Mouse (Mus musculus): ENCODE data around the gene Plcxd2.
A peak's percentile ranks its signal among the peaks of the same experiment; 100 is the strongest.

The Plcxd2 gene

DNA sequence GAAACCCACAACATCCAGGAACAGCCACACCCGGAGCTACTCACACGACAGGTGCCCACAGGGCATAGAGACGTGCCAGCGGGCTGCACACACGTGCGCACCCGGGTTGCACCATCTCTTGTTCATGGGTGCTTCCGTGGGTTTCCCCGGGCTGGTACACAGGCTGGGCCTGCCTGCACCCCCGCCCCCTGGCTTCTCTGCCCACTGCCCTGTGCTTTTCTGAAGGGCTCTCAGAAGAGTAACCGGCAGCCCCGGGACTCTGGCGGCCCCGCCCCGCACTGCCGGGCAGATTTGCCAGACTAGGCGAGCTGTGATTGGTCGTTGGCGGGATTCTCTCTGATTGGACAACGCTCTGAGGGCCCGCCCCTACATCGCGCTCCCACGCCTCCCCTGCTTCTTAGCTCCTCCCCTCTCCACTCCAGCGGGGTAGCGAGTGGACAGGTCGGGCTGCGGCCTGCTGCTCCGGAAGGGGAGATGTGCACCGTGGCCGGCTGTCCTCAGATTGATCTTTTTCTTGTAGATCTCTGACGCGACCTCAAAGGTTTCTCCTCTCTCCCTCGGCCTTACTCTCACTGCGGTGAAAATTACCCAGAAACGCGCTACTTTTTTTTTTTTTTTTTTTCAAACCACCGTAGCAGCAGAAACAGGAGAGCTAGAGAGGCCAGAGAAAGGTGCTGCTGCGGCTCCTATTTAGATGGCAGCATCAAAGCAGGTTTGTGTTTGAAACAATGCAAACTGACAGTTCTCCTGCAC lies at the start of gene Plcxd2:
Gene Plcxd2 (minus strand): TSS at position 66 of the 753 bp plus-strand sequence.
- peak; percentile 88 to 92 for DNase-seq (ENCODE audit: low spot score in 2 of 2)

DNA sequence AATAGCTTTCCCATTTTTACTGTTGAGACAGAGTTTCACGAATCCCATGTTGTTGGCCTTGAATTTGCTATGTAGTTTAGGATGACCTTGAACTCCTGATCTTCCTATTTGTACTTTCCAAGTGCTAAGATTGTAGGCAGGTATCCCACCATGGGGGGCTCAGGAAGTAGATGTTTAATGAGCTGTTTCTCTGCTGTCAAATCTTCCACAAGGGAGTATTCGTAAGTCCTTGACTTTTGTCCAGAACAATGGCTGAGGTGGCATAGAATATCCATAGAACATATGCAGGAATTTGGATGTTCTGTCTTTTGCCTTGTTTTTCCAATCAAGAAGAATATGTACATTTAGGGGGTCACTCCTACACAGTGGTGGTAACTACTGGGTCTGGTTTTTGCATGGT lies 36.9 kb upstream of the Plcxd2 start:
- DNase-seq (ENCODE audit: low spot score in 2 of 2), result no peak

DNA sequence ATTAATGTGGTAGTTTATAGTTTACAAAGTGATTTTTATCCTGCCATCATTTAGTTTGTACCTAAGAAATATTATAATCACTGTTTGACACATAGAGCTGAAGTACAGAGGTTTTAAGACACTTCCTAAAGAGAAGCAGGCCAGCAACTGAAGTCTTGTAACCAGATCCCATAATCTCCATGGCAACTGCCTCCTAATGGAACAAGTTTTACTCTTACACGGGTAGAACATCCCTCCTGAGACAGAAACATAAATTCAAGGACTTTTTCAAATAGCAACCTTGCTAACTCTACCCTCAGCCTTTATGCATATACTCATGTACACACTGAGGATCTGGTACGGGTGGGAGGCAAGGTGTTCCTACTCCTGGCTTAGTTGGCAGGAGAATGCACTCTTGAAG lies 26.2 kb upstream of the Plcxd2 start:
- DNase-seq (ENCODE audit: low spot score in 2 of 2), result no peak

DNA sequence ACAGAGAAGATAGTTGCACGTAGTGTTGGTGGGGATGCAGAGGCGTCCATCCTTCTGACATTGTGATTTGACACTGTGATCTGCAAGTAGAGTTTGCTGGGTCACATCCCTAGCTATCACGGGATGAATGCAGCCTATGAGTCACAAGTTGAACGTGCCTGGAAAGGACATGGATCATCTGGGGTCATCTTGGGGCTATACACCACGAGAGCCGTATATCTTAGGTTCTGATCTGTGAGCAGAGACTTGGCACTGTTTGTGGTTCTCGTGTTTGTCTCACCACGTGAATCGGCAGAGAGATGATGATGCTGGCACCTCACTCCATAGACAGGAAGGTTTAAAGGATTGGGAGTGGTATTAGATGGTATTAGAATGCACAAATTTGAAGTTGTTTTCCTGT lies 23.9 kb upstream of the Plcxd2 start:
- DNase-seq (ENCODE audit: low spot score in 2 of 2), result no peak

DNA sequence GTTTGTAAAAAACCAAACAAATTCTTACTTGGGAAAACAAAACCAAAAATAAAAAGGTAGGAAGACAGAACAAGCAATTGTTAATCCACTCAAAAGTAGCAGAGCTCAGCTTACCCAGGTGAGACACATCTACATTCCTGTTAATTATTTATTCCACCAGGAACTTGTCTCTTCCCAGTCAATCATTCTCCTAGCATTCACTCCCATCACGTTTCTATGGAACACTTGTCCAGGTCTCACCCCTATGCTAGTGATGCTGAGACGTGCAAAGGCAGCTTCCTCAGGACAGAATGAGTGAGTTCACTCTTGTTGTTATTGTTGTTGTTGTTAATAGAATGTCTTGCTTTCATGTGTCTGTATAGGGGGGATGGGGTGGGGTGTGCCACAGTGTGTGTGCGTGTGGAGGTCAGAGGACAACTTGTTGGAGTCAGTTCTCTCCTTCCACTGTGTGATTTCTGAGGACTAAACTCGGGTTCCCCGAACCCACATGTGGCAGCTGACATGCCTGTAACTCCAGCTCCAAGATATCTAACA lies 13.0 kb upstream of the Plcxd2 start:
- DNase-seq (ENCODE audit: low spot score in 2 of 2), result no peak

DNA sequence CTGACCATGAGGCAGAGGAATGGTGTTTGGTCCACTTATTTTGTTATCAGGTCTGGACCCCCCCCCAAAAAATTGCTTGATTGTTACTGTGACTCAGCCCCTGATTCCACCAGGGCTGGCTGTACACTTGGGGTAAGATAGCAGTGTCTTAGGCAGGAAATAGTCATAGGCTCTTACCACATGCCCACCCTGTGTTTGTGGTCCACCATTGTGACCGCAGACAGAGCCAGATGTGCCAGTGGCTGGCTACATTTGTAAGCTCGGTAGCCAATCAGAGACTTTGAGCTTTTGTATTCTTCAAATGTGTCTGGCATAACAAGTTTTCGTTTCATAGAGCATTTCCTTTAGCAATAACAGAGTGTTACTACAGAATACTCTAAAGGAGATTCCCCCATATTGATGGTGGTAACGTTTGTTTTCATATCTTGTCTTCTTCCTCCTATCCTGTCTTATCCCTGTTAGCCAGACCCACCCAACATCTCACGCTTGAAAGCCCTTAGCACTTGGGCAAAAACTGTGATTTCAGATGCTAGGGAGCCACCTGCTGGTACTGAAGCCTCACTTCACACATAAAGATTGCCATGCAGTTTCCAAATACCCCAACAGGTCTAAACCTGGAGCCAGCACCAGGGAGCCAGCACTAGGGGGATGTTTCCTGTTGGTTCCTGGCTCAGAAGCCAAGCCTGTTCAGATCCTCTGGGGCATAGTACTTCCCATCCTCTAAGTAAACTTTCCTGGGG lies 12.3 kb upstream of the Plcxd2 start:
- DNase-seq (ENCODE audit: low spot score in 2 of 2), result peak; percentile 32 to 54

DNA sequence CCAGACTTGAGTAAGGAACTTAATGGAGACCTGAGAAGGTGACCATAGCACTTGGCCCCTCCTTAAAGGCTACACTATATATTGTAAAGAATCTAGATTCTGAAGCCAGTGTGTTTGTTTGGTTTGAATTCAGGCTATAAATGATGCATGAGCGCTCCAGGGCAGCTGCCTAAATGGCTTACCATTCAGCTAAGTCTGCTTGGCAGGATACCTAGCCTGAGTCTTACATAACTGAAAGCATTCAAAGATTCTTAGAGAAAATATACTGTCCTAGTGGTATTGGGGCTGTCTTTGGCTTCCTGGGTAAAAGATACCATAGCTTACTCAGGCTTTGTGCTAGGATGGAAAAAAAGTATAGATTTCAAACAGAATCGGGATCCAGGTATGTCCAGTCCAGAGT lies 11.3 kb upstream of the Plcxd2 start:
- no peak for DNase-seq (ENCODE audit: low spot score in 2 of 2)

DNA sequence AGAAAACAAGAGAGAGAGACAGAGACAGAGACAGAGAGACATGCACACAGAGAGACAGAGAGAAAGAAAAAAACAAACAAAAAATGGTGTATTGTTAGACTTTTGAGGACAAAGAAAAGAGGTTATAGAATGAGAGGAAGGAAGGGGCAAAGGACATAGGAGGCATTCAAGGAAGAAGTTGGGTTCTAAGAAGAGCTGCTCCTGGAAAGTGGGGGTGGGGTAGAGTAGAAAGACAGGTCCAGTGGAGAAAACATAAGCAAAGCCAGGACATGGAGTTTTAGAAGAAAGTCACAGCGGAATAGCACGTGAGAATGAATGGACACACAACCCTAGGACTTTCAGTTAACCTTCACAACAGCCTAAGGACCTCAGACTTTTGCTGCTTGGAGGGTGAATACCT lies 10.4 kb upstream of the Plcxd2 start:
- no peak for DNase-seq (ENCODE audit: low spot score in 2 of 2)

DNA sequence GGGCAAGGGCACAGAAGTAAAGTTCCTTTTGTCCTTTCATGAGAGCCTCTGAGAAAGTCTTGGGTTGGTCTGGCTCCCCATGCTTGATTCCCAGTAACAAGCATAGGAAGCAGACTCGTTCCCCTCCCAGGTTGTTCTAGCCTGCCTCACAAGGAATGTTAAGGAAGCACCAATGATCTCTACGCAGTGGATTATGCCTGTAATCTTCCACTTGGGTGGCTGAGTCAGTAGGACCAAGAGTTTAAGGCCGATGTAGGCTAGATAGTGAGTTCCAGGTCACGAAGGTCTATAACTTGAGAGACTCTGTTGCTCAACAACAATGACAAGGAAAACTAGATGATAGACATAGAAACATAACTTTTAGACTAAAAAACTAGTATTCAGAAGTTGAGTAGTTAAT lies 9.8 kb upstream of the Plcxd2 start:
- DNase-seq (ENCODE audit: low spot score in 2 of 2), result no peak

DNA sequence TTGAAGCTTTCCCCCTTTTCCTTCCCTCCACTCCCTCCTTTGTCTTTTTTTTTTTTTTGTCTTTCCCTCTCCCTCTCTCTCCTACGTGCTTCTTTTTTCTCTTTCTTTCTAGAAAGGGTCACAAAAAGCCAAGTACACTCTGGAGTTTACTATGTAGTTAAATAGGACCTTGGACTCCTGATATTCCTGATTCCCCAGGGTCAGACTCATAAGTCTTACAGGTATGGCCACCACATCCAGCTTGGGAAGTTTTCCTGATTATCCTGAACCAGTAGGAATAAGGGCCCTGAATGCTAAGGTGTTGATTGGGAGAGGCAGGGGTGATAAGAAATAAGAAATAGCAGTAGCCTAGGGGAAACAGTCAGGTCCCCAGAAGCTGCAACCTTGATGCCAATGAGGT lies 9.3 kb upstream of the Plcxd2 start:
- DNase-seq (ENCODE audit: low spot score in 2 of 2), result no peak

DNA sequence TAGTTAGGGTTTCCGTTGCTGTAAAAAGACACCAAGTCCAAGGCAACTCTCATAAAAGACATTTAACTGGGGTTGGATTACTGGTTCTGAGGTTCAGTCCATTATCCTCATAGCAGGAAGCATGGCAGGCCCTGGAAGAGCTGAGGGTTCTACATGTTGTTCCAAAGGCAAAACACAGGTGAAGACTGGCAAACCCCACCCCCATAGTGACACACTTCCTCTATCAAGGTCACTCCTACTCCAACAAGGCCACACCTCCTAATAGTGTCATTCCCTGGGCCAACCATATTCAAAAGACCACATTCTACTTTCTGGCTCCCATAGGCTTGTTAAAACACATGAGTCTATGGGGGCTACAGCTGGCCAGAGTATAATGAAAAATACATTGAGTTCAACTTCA lies 1.7 kb upstream of the Plcxd2 start:
- no peak for DNase-seq (ENCODE audit: low spot score in 2 of 2)

DNA sequence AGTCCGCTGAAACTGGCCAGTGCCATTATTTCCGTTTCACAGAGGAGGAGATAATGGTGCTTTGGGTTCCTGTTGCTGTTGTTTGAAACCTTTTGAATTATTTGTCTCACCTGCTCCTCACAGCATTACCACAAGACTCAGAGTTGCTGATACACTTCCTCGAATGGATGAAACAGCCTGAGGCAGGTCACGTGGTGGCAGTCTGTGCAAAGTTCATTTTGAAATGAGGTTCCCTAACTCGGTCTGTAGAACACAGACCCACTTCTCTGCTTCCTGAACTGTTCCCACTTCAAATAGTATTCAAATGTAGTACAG lies 845 bp upstream of the Plcxd2 start:
- DNase-seq (ENCODE audit: low spot score in 2 of 2), result no peak

DNA sequence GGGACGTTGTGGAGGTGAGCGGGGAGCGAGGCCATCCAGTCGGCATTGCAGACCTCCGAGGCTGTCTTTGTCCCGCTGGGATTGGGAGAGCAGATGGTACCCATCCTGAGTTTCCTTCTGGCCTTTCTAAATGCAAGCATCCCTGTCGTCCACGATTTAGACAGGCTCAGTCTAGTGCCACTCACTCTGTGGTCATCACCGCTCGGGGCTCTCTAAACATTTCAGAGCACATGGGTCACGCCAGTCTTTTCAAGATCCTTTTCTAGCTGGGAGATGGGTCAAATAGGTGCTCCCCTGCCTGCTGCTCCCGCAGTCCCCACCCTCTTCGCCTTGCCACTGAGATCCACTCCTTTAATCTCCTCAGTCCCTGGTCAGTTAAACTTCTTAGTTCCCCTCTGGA lies 301 bp downstream of the Plcxd2 start:
- peak in 1 of 2 experiments; percentile 27 for DNase-seq (ENCODE audit: low spot score in 2 of 2)

DNA sequence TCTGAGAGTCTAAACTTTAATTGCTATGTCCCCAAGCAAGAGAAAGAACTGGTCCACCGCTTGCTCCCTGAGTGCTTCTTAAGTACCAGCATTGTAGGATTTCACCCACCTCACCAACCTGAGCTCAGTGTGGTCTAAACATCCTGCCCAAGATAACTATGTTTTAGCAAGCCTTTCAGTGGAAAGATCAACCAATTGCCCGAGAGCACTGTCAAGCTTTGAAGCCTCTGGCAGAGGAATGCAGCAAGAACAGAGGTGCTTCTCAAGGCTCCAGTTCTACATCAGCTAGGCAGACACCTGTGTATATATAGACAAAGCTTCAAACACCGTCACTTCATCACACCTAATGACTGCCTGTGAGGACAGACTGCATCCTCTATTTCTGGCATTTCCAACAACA lies 1.3 kb downstream of the Plcxd2 start:
- no peak for DNase-seq (ENCODE audit: low spot score in 2 of 2)

DNA sequence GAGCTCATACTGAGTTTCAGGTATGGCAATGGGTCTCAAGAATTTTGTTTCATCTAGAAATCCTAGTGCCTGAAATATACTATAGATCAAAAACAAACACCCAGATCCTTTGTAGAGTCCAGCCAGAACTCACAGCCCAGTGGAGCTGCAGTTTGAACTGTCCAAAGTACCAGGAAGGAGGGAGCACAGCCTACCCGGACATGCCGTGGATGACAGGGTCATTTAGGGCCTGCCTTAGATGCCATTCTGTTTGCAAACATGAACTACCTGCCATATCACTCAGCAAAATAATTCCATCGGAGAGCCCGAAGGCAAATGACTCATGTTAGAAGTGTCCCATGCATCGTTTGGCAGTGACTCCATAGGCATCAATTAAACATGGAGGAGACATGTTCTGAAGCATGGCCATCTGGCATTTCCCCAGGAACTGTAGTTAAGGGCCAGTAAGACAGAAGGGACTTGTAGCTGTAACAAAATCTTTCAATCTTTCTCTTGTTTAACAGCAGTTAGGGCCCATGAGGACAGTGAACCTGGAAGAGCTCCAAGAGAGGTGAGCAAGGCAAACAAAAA lies 1.9 kb downstream of the Plcxd2 start:
- DNase-seq (ENCODE audit: low spot score in 2 of 2), result peak in 1 of 2 experiments; percentile 18

DNA sequence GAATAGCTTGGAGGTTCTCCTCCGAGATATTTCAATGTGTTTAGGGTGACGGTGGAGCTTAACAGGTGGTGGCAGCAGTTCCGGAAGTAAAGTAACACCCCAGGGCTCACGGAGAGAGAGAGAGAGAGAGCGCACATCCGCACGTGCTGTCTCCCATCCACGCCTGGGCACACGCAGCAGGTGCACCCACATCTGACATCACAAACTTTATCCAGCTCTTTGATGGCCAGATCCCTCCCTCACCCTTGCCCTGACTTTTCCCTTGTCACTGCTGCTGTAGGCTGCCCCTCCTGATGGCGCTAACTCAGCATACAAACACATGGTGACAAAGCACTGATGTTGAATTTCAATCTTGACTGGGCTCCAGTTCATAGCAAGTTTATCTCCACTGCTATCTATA lies 3.8 kb downstream of the Plcxd2 start:
- no peak for DNase-seq (ENCODE audit: low spot score in 2 of 2)

DNA sequence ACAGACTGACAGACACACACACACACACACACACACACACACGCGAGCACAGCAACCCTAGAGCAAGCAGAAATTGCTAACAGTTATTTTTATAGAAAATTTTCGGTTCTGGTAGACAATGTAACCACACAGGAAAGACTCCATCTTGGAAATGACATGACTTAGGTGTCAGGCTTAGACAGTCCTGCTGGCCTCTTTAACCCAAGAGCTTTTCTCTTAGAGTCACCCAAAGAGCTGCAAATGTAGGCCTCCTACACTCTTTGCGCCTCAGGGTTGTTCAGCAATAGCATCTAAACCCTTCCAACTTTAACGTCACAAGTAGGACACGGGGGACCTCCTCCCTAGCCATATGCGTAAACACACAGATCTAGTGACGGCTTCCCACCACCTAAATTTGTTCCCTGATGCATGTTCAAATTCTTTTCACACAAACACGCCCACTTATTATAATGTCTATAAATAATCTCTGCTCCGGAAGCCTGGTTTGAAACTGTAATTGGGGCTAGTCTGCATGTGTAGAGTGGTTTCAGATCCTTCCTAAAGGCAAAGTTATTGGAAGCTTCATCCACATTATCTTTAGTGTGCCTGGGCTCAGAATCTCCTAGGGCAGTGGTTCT lies 8.4 kb downstream of the Plcxd2 start:
- no peak for DNase-seq (ENCODE audit: low spot score in 2 of 2)

DNA sequence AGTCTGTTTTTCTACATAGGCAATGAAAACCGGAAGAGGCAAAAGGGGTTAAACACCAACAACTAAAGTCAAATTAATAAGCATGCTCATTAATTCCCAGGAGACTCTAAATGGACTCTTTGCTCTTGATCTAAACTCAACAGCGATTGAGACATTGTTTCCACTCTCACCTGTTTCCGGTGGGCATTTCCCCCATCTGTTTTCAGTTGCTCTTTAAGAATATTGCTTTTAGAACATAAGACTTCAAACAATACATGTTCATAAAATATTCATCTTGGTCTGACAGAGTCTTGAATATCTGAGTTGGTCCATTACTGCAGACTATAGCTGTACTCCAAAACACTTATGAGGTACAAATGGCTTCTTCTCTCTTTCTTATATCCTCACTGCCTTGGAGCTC lies 9.0 kb downstream of the Plcxd2 start:
- DNase-seq (ENCODE audit: low spot score in 2 of 2), result no peak

DNA sequence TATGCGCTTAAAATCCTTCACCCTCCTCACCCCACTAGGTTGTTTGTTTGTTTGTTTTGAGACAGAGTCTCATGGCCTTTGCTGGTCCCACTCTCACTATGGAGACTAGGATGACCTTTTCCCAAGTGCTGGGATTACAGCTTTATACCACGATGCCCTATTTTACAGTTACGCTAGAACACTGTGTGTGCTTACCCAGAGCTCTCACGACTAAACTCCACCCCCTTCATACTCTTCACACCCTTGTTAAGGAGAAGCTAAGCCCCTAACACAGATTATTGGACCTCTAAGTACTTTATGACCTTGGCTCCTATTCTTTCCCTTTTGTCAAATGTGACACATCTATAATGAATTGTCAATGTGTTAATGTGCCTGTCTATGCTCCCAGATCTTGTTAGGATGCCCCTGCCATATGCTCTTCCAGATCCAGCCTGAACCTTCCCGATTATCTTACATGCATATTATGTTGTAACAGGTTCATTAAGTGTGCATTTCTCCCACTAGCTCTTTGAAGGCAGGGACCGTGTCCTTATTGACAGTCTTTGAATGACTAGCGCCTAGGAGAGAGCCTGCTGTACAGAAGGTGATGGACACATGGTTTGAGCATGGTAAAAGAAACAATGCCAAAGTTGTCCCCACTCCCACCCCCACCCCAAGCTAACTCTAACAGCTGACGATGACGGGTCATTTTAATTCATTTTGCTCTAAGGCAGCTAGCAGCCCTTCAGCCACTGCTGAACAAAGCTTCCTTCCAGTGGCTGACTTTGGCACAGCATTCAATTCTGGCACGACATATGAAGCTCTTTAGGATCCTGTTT lies 10.4 kb downstream of the Plcxd2 start:
- DNase-seq (ENCODE audit: low spot score in 2 of 2), result no peak

DNA sequence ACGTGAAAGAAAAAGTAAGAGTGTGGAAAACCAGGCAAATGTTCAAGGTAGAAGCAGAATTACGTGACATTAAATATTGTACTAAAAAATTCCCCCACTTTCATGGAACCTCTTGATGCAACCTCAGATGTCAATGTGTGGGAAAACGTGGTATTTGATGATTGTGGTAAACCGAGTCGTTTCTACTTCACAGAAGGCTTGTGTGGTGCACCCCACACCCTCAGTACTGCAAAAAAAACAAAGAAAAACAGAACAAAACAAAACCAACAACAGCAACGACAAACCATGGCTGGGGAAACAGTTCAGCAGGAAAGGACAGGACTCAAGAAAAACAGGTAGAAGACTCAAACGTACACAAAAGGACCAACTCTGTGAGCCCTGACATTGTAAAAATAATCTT lies 11.8 kb downstream of the Plcxd2 start:
- no peak for DNase-seq (ENCODE audit: low spot score in 2 of 2)

DNA sequence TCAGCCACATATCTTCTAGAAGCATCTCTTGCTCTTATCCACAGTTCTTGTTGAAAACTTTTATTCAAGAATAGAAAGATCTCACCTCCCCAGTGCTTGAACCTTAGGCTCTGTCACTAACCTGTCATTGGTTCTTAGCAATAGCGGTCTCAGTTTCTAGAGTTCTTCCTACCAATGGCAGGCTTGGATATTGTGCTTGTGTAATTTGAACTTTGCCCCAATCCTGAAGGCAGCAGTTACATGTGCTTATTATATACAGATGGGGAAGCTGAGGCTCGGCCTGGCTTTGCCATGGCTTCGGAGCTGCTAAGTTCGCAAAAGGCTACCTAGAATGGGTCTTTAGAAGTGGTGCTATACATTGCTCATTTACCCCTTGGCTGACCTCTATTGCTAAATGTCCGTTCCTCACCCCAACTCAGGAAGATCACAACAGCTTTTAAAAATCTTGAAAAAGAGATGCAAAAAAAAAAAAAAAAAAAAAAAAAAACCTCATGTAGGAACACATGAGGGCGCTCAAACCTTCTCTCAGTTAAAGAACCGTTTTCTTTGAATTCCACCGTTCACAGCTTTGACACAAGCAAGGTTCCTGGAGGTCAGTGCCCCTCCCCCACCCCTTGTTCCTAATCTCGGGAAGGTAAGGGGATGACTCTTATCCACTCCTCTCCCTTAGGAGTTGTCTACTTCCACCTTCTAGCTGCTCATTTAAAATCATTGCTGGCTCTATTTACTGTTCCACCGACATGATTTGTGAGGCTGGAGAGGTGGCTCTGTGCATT lies 18.9 kb downstream of the Plcxd2 start:
- DNase-seq (ENCODE audit: low spot score in 2 of 2), result no peak

All from cerebellum, postnatal 4 days (tissue).